Mouse (Mus musculus): Measurements from ENCODE around the gene Pde11a. TPM values are rescaled to one million over a fixed set of nuclear protein-coding genes. Genes with fewer than 3 reads are reported as not detected.

Gene Pde11a
- total and polyA plus RNA-seq, 2 experiments from 2014 or later: 0.58 to 1.0 TPM

DNA sequence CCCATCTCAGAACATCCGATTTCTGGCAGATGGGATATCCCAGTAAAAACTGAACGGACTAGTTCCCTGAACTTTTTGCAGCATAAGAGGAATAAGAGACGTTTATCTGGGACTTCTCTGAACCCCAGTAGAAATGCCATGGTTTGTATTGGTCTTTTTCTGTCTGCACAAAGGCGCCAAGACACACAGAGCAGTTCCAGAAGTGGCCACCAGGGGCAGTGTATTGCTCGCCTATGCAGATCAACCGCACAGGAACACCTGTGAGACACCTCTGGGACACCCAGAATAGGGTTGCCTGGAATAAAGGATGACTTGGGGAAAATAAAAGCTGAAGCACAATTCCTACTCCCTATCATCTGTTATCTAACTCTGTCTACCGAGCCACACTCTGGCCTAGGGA is 122.4 kb downstream of the Pde11a start:
- no peak overlapping the region for H3K27ac ChIP-seq
- H3K9me3 ChIP-seq (ENCODE audit: low read length): no peaks in the 10 kb centered on the region
- no peak overlapping the region for H3K4me3 ChIP-seq (ENCODE audit: low read length)
- TF ChIP-seq CTCF (IDR thresholded peaks at IDR 0.05; ENCODE audit: low read depth): peak; percentile 71
- no peaks in the 10 kb centered on the region for H3K36me3 ChIP-seq (ENCODE audit: insufficient read depth, low read length)
- H3K9ac ChIP-seq (replicated peaks; ENCODE audit: low read length): no peak overlapping the region
- no peak overlapping the region for H3K4me2 ChIP-seq (ENCODE audit: low read depth, low read length)
- H3K4me1 ChIP-seq (ENCODE audit: insufficient read depth, low read length): no peaks in the 10 kb centered on the region
- no peaks in the 10 kb centered on the region for H3K27me3 ChIP-seq (ENCODE audit: insufficient read depth, low read length)
- DNase-seq (ENCODE audit: low spot score) (peak; percentile 43), ATAC-seq (no peak)
- WGBS: 73% methylated on average over 7 of the region's 7 CpGs

DNA sequence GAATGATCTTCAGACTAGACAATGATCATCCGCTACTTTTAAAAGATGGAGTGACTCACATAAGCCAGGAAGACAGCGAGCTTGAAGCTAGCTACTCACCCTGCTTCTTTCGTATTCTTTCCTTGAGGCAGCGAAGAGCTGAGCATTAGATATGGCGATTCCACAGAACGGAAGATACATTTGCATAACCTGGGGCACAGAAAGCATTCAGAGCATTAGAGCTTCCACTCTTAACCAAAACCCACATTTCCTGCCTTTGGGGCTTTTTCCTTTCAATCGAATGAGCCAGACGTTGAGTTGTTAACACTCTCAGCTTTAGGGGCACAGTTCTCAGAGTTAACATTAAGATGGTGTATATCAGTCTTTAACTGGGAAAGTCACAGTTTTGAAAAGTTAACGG is 123.4 kb downstream of the Pde11a start:
- no peak for TF ChIP-seq CTCF (IDR thresholded peaks at IDR 0.05; ENCODE audit: low read depth)
- Histone ChIP-seq H3K36me3 (ENCODE audit: insufficient read depth, low read length) (no peaks in the 10 kb centered on the region), H3K9ac (replicated peaks; ENCODE audit: low read length) (no peak overlapping the region), H3K27ac (no peak overlapping the region), H3K4me2 (ENCODE audit: low read depth, low read length) (no peak overlapping the region), H3K4me3 (ENCODE audit: low read length) (no peak overlapping the region), H3K4me1 (ENCODE audit: insufficient read depth, low read length) (no peaks in the 10 kb centered on the region), H3K9me3 (ENCODE audit: low read length) (no peaks in the 10 kb centered on the region), H3K27me3 (ENCODE audit: insufficient read depth, low read length) (no peaks in the 10 kb centered on the region)
- ATAC-seq (no peak), DNase-seq (ENCODE audit: low spot score) (no peak)
- 87% methylated on average over 9 of the region's 9 CpGs for WGBS

DNA sequence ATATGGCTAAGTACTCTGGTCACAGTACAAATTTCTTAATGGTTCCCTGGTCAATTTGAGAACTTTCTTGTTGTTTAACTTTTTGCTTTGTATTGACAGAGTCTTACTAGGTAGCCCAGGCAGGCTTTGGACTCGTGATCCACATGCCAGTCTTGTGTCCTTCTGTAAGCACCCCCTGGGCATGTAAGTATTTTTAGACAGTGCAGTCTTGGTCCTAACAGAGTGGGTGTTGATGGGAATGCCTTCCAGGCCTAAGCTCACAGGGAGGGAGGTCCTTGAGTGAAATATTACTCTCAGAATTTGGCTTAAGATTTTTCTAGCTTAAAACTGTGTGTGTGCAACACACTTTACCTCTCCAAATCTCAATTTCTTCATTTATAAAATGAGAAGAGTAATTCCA is 153.4 kb downstream of the Pde11a start:
- no peak for TF ChIP-seq CTCF (IDR thresholded peaks at IDR 0.05; ENCODE audit: low read depth)
- no peak for DNase-seq (ENCODE audit: low spot score)
- H3K4me1 ChIP-seq (ENCODE audit: insufficient read depth, low read length): no peaks in the 10 kb centered on the region
- no peaks in the 10 kb centered on the region for H3K9me3 ChIP-seq (ENCODE audit: low read length)
- no peak overlapping the region for H3K4me3 ChIP-seq (ENCODE audit: low read length)
- H3K4me2 ChIP-seq (ENCODE audit: low read depth, low read length): no peak overlapping the region
- H3K27ac ChIP-seq: no peak overlapping the region
- no peaks in the 10 kb centered on the region for H3K36me3 ChIP-seq (ENCODE audit: insufficient read depth, low read length)
- whole genome bisulfite sequencing: 50% methylated on average over 1 of the region's 1 CpGs
- ATAC-seq: no peak
- H3K9ac ChIP-seq (replicated peaks; ENCODE audit: low read length): no peak overlapping the region
- H3K27me3 ChIP-seq (ENCODE audit: insufficient read depth, low read length): no peaks in the 10 kb centered on the region

DNA sequence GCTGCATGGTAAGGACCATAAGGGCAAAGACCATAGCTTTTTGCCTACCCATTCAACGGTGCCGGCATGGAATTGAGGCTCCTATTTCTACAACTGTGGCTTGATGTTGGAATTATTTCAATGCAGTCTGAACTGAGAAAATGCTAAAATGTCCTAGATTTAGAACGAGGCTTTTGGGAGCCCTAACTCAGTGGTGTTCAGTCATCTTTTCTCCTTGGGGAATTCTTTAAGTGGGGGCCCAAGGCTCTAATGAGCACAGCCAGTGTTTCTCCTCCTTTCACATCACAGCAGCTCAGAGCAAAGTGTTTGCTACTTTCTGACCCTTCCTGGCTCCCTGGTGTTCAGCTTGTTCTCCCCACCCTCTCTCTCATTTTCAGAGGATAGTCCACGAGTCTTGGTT is 175.8 kb downstream of the Pde11a start:
- ATAC-seq (no peak), DNase-seq (ENCODE audit: low spot score) (no peak)
- H3K4me3 ChIP-seq (ENCODE audit: low read length): no peak overlapping the region
- no peaks in the 10 kb centered on the region for H3K4me1 ChIP-seq (ENCODE audit: insufficient read depth, low read length)
- WGBS: 77% methylated on average over 4 of the region's 4 CpGs
- H3K27me3 ChIP-seq (ENCODE audit: insufficient read depth, low read length): no peaks in the 10 kb centered on the region
- no peak overlapping the region for H3K9ac ChIP-seq (replicated peaks; ENCODE audit: low read length)
- no peaks in the 10 kb centered on the region for H3K36me3 ChIP-seq (ENCODE audit: insufficient read depth, low read length)
- H3K9me3 ChIP-seq (ENCODE audit: low read length): no peaks in the 10 kb centered on the region
- TF ChIP-seq CTCF (IDR thresholded peaks at IDR 0.05; ENCODE audit: low read depth): no peak
- no peak overlapping the region for H3K4me2 ChIP-seq (ENCODE audit: low read depth, low read length)
- H3K27ac ChIP-seq: no peak overlapping the region

DNA sequence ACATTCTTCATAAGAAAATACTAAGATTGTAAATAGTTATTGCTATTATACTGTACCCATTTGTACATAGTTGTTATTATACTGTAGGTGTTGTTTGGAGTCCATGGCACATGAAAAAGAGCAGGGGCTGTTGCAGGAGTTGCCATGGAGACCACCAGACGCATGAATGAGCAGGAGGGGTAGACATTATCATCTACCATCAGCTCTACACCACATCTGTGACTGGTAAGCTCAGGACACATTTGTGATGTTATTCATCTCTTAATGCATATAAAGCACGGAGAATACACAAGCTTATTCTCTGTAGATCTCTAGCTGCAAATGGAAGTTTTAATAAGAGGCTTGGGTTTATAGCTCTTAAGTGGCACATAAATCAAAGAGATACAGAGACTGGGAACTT is 179.6 kb downstream of the Pde11a start:
- no peak overlapping the region for H3K9ac ChIP-seq (replicated peaks; ENCODE audit: low read length)
- H3K4me1 ChIP-seq (ENCODE audit: insufficient read depth, low read length): no peaks in the 10 kb centered on the region
- H3K9me3 ChIP-seq (ENCODE audit: low read length): no peaks in the 10 kb centered on the region
- no peak overlapping the region for H3K27ac ChIP-seq
- no peak overlapping the region for H3K4me3 ChIP-seq (ENCODE audit: low read length)
- WGBS: 46% methylated on average over 2 of the region's 2 CpGs
- H3K36me3 ChIP-seq (ENCODE audit: insufficient read depth, low read length): no peaks in the 10 kb centered on the region
- no peaks in the 10 kb centered on the region for H3K27me3 ChIP-seq (ENCODE audit: insufficient read depth, low read length)
- H3K4me2 ChIP-seq (ENCODE audit: low read depth, low read length): no peak overlapping the region
- 0 out of 2 replicates have a peak, but pooled peaks have one; percentile 32 for ATAC-seq
- no peak for TF ChIP-seq CTCF (IDR thresholded peaks at IDR 0.05; ENCODE audit: low read depth)
- peak; percentile 26 for DNase-seq (ENCODE audit: low spot score)

DNA sequence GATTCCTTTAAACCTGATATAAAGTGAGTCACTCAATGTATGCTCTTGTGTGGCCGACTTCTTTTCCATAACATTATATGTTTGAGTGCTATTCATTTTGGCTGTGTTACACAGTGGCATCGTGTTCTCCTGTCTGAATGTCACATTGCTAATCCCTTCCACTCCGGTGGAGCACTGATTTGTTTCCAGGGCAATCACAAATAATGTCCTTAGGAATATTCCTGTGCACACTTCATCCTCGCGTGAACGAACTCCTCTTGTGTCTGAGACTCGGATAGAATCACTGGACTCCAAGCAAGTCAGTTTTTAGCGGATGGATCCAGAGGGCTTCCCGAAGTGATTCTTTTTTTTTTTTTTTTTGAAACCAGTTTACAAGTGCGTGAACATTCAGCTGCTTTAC is 197.4 kb downstream of the Pde11a start:
- TF ChIP-seq CTCF (IDR thresholded peaks at IDR 0.05; ENCODE audit: low read depth): no peak
- Histone ChIP-seq H3K4me3 (ENCODE audit: low read length) (no peak overlapping the region), H3K27ac (no peak overlapping the region), H3K9ac (replicated peaks; ENCODE audit: low read length) (no peak overlapping the region), H3K4me1 (ENCODE audit: insufficient read depth, low read length) (no peaks in the 10 kb centered on the region), H3K4me2 (ENCODE audit: low read depth, low read length) (no peak overlapping the region), H3K36me3 (ENCODE audit: insufficient read depth, low read length) (no peaks in the 10 kb centered on the region), H3K9me3 (ENCODE audit: low read length) (no peaks in the 10 kb centered on the region), H3K27me3 (ENCODE audit: insufficient read depth, low read length) (no peaks in the 10 kb centered on the region)
- 41% methylated on average over 10 of the region's 10 CpGs for WGBS
- peak; percentile 34 for DNase-seq (ENCODE audit: low spot score)
- 0 out of 2 replicates have a peak, but pooled peaks have one; percentile 40 for ATAC-seq

DNA sequence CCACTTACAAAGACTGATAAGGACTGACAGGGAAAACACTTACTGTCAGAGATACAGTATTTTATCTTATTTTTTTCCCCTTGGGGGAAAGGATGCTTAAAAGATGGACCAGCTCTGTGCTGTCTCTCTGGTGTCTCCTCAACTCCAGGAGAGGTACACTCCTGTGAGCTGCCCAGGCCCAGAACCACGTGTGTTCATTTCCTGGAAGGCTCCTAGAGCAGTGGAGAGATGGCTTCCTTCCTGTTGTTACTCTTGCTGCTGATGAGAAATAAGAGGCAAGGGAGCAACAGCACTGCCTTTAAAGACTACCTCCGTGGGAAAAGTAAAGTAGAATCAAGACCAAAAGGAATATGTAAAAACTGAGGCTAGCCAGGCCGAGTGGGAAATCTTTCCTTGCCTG is 205.6 kb downstream of the Pde11a start:
- H3K4me1 ChIP-seq (ENCODE audit: insufficient read depth, low read length): no peaks in the 10 kb centered on the region
- no peak overlapping the region for H3K9ac ChIP-seq (replicated peaks; ENCODE audit: low read length)
- no peaks in the 10 kb centered on the region for H3K36me3 ChIP-seq (ENCODE audit: insufficient read depth, low read length)
- ATAC-seq (no peak), DNase-seq (ENCODE audit: low spot score) (no peak)
- H3K4me3 ChIP-seq (ENCODE audit: low read length): no peak overlapping the region
- H3K27ac ChIP-seq: no peak overlapping the region
- no peak overlapping the region for H3K4me2 ChIP-seq (ENCODE audit: low read depth, low read length)
- H3K9me3 ChIP-seq (ENCODE audit: low read length): no peaks in the 10 kb centered on the region
- WGBS: 67% methylated on average over 3 of the region's 3 CpGs
- TF ChIP-seq CTCF (IDR thresholded peaks at IDR 0.05; ENCODE audit: low read depth): no peak
- H3K27me3 ChIP-seq (ENCODE audit: insufficient read depth, low read length): no peaks in the 10 kb centered on the region
